Mouse (Mus musculus) embryo, embryonic 9.5 days (tissue): ENCODE results near the gene Grn.

Source experiments
- DNase-seq: peaks from one replicate; pipeline ENCODE4 v3.0.0-alpha.2; 2017; ENCODE audit errors: extremely low spot score

Grn gene

DNA sequence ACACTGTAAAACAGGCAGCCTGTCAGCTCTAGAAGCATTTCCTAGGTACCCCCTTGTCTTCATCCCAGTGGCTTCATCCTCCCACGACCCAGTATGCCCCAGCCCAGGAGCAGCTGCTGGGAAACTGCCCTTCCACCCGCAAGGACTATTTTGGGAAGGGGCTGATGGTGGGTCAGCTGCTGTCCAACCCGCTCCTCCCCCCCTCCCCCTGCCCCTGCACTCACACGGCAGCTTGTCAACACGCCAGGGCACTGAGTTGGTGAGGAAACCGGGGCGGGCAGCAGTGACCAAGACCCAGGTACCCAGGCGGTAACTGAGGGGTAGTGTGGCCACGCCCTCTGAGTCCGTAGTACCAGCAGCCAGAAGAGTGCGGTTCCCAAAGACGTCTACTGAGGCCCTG lies 13.6 kb downstream of the Grn start:
- no peak for DNase-seq

DNA sequence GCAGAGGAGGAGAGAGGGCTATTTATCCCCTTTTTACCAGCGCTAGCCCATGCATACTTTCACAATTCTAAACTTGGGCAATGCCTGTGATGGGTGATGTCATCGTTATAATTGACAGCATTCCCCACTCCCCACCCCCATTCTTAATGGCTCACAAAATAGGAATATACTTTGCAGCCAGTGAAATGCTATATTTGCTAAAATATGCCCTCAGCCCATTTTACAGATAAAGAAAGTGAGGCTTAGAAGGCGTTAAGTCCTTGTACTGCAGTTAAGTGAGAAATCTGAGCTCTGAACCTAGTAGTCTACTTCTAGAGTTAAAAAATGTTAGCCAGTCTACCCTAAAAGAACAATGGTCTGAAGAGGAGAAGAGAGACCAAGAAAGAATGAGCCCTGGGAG lies 14.2 kb downstream of the Grn start:
- DNase-seq: no peak

DNA sequence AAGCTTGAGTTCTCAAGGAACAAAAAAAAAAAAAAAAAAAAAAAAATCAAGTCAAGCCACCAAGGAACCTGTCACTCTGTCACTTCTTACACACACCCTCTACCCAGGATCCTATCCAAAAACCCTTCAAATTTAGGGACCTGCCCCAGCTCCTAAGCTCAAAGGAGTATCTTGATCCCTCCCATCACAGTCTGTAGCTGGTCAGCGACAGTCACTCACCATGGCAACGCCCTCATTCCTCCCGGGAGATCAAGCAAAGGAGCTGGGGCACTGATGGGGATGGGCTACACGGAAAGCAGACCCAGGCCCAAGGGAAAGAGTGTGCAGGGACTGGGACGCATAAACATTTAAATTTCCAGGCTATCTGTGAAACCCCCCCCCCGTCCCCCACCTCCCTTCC lies 14.7 kb downstream of the Grn start:
- no peak for DNase-seq

DNA sequence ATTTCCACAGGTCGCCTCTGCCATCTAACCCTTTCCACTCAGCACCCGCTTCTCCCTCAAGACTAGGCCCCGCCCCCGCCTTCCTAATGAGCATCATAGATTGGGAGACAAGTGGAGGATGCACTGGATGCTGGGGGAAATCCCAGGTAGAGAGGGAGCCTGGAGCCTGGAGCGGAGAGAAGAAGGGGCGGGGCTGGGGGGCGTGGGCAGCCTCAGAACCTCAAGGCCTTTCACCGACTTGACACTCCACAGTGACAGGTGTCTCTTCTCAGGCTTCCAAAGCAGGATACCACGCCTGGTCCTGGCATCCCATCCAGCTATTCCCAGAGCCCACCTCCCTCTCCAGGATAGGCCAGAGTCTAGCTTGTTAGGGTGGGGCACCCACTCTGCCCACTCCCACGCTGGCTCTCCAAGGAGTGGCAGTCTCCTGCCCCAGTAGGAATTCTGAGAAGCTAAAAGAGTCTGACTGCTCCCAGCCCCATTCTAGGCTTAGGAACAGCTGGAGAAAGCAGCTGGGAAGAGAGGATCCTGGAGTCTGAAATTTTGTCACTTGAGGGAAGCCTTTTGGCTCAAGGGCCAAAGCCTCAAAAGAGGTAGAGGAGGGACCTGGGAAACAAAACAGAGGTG lies 15.3 kb downstream of the Grn start:
- DNase-seq: no peak

DNA sequence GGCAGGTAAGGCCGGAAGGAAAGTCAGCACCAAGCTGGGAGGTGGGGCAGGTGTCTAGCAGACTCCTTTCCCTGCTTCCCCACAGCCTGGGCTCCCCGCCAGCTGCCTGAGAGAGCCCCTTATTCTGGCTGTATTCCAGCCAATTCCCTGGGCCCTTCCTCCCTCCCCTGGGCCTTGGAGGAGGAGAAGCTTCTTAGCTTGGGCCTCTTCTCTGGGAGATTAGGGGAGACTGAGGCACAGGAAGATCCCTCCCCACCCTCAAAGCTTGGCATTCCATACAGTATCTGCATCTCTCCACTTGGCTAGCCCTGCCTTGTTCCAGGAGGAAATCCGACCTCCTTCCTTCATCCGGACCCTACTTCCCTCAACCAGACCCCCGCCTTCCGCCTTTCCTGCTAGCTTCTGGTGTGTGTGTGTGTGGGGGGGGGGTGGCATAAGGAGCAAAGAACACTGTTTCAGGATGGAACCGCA lies 15.8 kb downstream of the Grn start:
- no peak for DNase-seq

DNA sequence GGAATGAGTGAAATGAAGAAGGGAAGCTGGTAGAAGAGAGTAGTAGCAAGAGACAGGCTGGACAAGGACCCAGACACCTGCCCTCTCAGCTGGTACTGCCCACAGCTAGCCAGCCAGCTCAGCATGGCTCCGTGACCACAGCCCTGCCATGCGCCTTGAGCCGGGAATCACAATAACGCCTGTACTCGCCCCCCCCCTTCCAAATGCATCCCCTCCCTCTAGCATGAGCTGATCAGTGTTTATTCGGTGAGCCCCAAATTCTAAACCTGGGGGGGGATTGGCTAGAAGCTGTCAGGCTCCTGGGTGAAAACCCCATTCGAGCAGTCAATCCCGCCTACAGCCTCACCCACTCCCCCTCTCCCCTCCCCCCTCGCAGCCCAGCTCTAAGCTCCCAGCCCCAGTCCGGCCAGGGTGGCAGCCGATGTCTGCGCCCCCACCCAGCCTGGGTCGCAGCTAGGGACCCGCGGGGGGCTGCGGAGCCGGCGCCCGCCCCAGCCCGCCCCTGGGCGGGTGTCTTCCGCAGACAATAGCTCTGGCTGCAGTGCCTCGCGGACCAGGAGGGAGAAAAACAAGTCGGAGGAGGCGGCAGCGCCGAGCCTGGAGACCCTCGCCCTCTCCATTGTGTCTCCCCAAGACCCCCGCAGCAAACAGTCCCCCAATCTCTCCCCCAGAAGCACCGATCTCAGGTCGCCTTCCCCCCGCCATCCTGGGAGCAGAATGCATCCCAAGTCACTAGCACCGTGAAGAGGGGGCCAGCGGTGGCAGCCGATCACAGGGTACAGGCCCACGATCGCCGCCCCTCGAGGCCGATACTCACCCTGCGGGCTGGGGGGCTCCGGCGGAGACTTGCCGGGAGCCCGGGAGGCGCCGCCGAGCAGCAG lies 16.7 kb downstream of the Grn start:
- peak; percentile 78 for DNase-seq

DNA sequence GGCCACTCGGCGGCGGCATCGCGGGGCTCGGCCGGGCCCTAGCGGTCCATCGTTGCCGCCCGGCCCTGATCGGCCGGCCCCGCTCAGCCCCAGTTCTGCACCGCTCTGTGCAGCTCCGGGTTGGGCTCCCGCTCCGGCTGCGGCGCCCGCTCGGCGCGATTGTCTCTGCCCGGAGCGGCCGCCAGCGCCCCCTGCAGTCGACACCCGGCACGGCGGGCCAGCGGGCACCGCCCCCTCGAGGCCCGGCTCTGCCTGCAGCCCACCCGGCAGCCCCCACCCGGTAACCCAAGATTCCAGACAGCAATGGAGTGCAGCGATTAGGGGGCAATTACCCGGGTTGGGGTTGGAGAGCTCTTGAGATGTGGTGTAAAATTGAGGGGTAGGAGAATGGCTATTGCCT lies 17.4 kb downstream of the Grn start, which contains the start of gene Fam171a2:
Gene Fam171a2, minus strand, starts transcription at position 186 of the 400 bp plus-strand sequence.
- peak; percentile 92 for DNase-seq

DNA sequence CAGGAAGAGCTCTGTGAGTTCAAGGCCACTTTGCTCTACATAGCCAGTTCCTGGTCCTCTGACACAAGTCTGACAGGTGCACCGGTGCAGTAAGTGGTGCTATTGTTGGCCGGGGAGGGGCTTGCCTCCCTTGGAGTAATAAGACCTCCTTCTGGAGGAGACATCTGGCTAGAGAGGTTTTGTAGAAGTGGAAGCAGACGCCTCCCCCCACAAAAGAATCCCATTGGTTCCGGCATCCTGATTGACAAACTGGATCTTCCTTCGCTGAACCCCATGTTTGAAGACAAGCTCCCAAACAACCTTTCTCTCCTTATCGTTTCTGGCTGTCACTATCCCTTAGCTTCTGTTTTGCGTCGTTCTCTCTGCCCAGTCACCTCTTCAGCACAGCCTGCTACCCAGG lies 18.2 kb downstream of the Grn start:
- DNase-seq: no peak

DNA sequence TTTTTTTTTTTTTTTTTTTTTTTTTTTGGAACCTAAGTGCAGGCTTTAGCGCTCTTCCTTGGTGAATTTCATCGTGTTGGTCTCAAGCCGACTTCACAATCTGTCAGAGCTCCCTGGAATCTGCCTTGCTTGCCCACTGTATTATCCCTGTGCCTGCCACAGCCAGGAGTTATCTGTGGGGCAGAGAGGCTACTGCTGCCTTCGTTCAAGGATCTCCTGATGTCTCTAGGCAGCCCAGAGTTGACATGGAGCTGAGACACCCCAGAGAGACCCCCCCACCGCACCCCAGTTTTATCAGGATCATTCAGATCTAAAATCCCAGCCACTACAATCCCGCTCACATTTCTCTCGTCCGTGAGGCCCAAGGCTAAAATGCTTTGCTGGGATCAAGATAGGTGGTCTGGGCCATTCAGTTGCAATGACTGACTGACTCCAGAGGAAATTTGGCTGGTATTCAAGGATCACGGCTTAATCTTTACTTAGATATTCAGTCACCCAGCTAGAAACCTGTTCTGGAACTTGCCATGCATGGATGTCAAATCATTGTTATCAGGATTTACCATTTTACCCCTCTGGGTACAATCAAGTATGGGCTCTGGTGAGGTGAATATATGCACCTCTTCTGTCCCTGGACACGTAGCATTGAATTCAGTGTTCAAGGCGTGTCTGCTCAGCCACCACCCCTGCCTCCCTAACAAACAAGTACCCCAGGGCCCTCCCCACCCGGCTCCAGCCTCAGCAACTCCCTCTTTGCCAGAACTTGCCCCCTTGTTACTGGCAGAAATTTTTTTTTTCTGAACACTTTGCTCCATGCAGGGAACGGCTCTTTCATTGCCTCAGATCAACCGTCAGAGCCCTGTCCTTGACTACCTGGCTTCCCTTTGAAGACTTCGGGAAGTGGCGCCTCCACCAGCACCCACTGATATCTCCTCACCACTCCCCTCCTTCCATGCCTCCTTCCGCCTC lies 19.2 kb downstream of the Grn start:
- DNase-seq: no peak

DNA sequence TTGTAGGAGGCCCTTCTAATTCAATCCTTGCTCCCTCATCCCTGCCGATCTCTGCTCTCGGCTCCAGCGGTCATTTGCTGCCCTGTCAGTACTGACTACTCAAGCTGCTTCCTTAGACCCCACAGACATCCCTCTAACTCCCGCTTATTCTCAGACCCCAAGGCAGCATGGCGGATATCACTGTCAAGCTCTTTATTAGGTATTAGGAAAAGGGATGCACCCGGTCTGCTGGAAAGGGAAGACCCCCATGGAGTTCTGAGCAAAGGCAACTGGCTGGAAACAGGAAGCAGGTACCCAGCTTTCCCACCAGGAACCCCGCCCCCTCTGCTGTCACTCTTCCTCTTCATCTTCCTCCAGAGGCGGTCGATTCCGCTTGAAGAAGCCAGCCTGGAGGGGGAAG lies 23.0 kb downstream of the Grn start:
- DNase-seq: no peak

DNA sequence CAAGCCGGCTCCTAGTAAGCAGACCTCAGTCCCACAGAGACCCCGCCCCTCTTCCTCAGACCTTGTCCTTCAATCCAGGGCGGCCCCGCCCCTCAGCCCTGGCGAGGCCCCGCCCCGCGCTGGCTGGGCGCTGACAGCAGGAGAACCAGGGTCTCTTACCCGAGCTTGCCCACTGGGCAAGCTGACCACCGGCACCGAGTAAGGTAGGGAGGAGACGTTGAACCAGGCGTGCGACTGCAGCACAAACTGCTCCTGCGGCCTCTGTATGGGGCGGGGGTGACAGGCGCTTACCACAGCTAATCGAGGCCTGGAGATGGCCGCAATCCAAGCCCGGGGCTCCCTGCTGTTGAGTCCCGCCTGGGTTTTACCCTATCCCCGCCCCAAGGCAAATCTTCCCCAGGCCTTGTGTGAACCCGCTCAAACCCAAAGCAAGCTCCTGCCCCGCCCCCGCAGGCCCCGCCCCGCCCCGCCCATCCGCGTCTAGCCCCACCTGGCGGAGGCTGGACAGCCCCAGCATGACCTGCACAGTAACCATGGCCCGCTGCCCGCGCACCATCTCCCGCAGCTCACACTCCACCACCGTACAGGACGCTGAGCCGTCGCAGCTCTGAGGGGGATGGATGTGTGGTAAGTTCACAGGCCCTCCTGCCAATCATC lies 25.8 kb downstream of the Grn start:
- DNase-seq: peak; percentile 89

DNA sequence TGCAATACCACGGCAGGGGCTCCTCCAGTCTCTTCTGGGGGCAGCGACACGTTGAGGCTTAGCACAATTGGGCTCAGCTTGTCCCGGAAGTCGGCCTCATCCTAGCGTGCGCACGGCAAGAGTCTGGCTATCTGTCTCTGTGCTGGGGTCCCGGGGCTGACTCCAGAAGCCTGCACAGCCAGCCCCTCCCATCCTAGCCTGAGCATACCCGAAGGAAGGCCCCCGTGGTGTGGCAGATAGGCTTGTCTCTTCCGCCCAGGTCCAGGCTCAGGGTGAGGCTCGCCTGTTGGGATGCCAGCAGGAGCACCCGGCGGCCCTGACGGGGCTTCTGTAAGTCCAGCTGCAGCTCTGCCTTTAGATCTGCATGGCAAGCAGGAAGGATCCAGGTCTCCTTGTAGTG lies 30.4 kb downstream of the Grn start:
- no peak for DNase-seq

DNA sequence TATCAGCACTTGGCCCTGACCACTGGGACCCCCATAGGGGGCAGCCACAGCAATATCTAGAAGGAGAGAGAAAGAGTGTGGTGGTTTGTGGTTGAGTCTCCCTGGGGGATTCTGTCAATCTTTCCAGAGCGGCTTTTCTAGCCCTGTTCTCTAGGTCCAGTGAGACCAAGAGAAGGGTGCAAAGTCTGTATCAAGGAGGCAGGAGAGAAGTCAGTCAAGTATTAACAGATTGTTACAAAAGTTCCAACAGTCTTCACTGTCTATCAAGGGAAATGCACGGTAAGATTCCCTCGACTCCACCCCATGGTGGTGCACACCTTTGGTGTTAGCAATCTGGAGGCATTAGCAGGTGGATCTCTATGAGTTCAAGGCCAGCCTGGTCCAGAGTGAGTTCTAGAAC lies 31.6 kb downstream of the Grn start:
- no peak for DNase-seq

DNA sequence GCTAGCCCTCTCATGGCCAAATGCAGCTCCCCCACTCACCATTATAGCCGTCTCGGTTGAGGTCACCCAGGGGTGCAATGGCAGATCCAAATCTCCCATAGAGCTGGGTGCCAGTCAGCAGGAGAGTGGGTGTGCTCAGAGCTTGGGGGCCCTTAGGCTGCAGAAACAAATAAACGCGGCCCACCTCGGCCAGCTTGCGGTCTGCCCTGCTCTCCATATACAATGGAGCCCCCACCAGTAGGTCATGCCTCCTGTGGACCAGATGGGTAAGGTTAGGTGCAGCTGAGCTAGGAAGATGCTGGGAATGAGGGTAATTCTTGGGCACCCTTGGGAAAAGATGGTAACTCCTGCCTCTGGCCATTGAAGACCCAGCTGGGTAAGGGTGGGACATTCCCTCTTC lies 34.8 kb downstream of the Grn start:
- DNase-seq: no peak

DNA sequence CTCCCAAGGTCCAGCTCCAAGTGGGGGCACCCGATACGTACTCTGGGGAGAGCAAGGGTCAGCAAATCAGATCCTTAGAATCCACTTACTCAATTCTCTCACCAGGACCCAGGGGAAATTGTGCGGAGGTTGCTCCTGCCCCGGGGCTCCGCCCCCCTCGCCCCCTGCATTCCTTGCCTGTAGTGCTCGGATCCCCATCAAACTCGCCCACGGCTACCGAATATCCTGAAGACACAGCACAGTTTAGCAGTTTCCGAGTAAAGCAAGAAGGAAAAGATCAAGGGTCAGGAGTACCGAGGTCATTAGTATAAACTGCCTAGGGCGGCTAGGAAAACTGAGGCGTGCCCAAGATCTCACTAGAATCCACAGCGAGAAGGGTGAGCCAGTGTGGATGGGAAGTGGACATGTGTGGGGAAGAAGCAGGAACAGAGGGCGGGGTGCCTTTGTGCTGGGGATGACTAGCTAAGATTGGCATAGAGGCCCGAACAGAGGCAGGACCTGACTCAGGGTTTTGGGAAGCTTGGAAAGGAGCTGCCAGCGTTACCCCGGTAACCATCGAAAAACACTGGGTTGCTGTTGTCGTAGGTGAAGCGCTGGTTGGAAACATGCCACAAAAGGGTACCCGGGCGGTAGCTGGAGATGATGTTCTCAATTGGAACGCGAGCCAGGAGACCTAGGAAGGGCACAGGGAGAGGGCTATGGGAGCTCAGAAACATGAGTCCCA lies 35.8 kb downstream of the Grn start:
- peak; percentile 46 for DNase-seq

DNA sequence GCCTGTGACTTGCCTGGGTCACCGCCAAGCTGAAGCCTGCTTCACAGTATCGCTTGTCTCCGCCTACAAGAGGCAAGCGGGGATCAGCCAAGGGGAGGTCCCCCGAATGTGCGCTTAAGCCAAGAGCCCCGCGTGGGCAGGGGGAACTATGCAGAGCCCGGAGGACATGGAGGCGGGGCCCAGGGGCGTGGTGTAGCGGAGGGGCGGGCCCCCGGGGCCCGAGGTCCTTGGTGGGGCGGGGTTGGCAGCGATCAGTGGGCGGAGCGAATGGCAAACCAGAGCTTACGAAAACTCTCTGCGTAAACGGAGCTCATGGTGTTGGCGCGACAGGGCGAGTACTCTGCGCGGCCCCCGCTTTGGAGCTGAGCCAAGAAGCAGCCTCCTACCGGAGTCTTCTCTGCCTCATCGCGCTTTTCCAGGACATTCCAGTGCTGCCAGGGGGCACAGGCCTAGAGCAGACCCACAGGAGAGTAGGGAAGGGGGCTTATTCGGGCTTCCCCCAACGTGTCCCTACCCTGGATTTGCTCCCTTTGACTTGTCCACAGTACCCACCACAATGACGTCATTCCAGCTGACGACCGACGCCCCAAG lies 37.0 kb downstream of the Grn start:
- peak; percentile 92 for DNase-seq

DNA sequence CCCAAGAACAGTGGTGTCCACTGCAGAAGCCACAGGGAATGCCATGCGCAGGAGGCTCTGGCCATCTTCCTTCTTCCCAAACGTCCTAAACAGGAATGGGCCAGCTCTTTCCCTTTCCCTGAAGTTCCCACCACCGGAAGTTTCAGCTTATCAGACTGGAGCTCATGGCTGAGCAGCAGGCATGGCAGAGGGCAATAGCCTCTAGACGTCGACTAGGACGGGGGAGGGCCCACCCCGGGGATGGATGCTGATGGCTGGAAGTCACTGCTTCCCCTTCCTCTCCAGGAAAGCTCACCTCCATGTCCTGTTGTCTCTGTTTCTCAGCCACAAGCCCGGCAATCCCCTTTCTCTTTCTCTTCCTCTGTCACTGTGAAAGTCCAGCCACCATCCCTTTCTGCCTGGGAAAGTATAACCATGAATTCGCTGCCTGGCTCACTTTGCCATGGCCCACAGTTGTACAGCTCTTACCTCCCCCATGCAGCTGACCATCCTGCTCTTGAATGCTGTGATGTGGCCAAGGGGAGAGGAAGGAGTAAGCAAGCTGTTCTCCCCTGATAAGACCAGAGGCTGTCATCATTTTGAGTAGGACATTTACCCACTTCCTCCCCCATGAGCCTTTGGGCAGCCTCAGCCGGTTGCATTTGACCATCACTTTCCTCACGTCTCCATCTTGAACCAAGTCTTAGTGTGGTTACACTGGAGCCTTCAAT lies 39.7 kb downstream of the Grn start, which contains the start of gene Itga2b:
Gene Itga2b, minus strand, starts transcription at position 475 of the 710 bp plus-strand sequence.
- no peak for DNase-seq

DNA sequence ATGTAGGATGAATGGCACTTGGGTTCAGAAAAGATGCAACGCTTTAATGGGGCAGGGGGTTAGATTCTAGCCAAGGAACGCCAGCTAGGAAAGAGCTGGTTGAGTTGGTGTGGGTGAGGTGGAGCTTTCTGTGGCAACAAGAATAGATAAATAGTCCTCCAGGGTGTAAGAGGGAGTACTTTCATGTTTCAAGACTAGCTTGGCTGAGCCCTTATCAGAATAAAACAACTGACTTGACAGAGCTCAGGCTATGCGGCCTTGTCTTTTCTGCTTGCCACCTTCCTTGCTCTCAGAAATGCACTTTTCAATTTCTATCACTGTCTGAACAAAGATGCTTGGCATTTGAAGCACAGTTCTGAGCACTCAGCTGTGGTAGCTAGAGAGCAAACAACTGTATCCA lies 44.9 kb downstream of the Grn start:
- DNase-seq: no peak

DNA sequence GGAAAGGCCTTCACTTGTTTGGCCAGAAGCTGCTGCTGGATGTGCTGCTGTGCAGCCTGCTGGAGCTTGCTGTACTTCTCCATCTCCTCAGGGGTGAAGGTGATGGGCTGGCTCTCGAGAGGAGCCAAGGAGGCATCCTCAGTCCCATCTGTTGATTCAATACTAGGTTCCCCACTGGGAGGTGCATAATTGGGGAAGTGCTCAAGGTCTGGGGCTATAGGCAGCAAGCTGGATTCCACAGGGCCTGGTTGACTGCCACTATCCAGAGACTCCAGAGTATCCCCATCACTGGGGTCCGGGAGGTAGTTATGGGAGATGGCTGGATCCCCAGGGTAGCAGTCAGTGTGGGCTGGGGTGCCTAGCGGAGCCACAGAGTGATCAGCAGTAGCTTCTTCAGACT lies 48.6 kb downstream of the Grn start:
- DNase-seq: no peak

DNA sequence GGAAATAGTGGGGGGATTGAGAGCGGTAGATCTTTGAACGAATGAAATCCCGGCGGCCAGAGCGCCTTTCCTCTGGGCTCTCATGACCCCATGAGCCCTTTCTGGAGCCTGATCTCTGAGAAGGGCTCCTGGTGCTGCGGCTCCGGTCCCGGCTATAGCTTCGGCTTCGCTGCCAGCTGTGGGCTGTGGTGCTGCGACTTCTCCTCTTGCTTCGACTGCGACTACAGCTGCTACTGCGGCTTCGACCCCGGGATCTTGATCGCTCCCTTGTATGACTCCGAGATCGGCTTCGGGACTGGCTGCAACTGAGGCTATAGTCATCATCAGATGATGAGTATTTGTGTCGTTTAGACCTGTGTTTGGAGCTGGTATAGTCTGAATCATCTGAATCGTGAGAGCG lies 49.5 kb downstream of the Grn start:
- DNase-seq: no peak
